Mouse (Mus musculus) liver, embryonic 16.5 days (tissue): Measurements from ENCODE around the gene Syt2. TPM values are rescaled to one million over a fixed set of nuclear protein-coding genes. Genes with fewer than 3 reads are reported as not detected.

Experiments used
- ATAC-seq: fragments of 200-750 bp; cut with Nextera tagmentation; 2 replicates; pipeline ENCODE4 v1.8.0; 2017; ENCODE audit warnings: low read depth, mild to moderate bottlenecking, moderate number of reproducible peaks, moderate library complexity
- H3K27ac ChIP-seq: fragments of 300-500 bp; sonication (generic); 2 replicates; pipeline ENCODE4 v1.5.1; 2014; ENCODE audit warnings: mild to moderate bottlenecking, low read length
- H3K27me3 ChIP-seq: fragments of 300-500 bp; sonication (generic); 2 replicates; pipeline ENCODE4 v1.6.1; 2014; ENCODE audit warnings: low read depth, low read length, mixed read lengths; ENCODE audit not compliant: control insufficient read depth, insufficient read depth
- H3K36me3 ChIP-seq: fragments of 300-500 bp; sonication (generic); 2 replicates; pipeline ENCODE4 v1.6.1; 2014; ENCODE audit warnings: mild to moderate bottlenecking; ENCODE audit not compliant: control insufficient read depth, insufficient read depth
- H3K4me1 ChIP-seq: fragments of 300-500 bp; sonication (generic); 2 replicates; pipeline ENCODE4 v1.6.1; 2014; ENCODE audit warnings: low read depth, low read length, mixed read lengths; ENCODE audit not compliant: control insufficient read depth
- H3K4me2 ChIP-seq: fragments of 300-500 bp; sonication (generic); 2 replicates; pipeline ENCODE4 v1.6.1; 2014; ENCODE audit warnings: low read depth, low read length, mixed read lengths
- H3K4me3 ChIP-seq: fragments of 300-500 bp; sonication (generic); 2 replicates; pipeline ENCODE4 v1.5.1; 2014; ENCODE audit warnings: low read depth, mild to moderate bottlenecking, low read length
- H3K9ac ChIP-seq: fragments of 300-500 bp; sonication (generic); 2 replicates; pipeline ENCODE4 v1.6.1; 2014; ENCODE audit warnings: low read depth, low read length
- H3K9me3 ChIP-seq: fragments of 300-500 bp; sonication (generic); replicated peaks from 2 replicates; pipeline ENCODE4 v1.6.1; 2016; ENCODE audit warnings: low read length; ENCODE audit not compliant: control insufficient read depth
- WGBS: fragments of 180-500 bp; shearing (Covaris S2); extraction: QIAGEN DNeasy Blood & Tissue Kit; methylation state at CpG from one replicate; pipeline ENCODE4 v1.1.7; 2014; ENCODE audit not compliant: insufficient replicate concordance; 5-methylcytosine and 5-hydroxymethylcytosine counted together
- polyA plus RNA-seq: library from polyadenylated mRNA; unstranded; fragments of >200 nt; fragmentation: Nextera tagmentation; extraction: Ambion mirVana; gene quantifications from 2 replicates; pipeline ENCODE4 v1.2.1, GENCODE M21; 2015

Gene Syt2
- polyA plus RNA-seq, 1 experiment from 2014 or later: 0.04 TPM

DNA sequence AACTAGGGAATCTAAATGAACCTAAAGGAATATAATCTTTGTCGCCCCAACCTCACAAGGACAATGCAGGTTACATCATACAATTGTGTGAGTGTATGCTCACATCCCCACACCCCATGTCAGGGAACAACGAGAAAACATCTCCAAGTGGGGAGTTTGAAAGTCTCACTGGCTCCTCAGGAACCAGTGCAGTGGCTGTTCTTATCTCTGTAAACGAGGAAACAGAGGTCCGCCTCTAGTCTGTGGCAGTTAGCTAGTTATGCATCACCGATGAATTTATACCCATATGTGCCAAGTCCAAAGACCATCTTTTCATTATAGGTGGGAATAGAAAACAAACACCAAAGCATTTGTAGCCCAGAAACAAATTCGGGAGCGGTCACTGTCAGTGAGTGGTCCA, 115.1 kb downstream of the Syt2 start:
- no peak for ATAC-seq

DNA sequence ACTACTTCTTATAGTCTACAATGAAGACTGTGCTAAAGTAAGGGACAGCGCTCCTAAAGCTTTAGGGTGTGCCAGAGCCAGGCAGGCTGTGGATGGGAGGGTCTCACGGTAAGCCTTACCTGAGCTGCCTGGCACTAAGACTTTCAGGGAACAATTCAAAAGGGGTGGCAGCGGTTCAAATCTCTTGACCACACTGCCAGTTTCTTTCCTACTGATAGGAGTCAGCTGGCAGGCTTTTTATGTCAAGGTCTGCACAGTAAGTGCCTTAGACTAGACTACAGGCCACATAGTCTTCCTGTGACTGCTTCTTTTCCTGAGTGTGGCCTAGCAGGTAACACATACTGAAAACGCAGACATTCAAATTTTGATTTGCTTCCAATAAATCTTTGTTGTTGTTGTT, 116.8 kb downstream of the Syt2 start:
- ATAC-seq: no peak

More for the DNA sequence above, 115.1 kb downstream of the Syt2 start:
- WGBS: 46% methylated on average over 7 of the region's 7 CpGs
- no peaks in the 10 kb centered on the region for H3K9me3 ChIP-seq
- H3K36me3 ChIP-seq: no peaks in the 10 kb centered on the region
- no peak overlapping the region for H3K4me2 ChIP-seq
- no peaks in the 10 kb centered on the region for H3K27me3 ChIP-seq
- H3K27ac ChIP-seq: no peak overlapping the region
- H3K9ac ChIP-seq: no peak overlapping the region
- H3K4me3 ChIP-seq: no peak overlapping the region
- no peaks in the 10 kb centered on the region; the same call in 1 of the 2 replicates for H3K4me1 ChIP-seq

DNA sequence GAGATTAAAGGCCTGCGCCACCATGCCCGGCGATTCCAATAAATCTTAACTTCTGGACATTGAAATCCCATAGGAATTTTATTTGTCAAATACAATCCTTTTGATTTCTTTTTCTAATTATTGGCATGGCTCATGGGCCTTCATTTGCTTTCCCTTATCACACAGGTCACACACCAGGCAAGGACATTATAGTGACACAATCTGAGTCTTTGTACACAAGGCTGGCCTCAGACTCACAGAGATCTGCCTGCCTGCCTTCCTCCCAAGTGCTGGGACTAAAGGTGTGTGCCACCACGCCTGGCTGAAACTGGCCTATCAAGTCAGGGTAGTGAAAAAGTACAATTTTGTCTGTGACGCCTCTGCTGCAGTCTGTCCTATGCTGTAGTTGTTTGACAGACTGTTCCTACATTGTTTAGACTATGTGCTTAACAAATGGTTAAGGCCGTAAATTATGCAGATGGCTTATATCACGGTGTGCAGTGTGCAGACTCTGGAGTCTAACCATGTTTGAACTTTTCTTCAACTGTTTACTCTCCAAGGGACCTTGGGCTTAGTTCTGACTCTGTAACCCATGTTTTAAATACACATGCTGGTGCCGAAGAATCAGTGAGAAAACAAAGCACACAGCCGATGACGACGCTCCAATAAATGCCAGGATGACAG, 117.4 kb downstream of the Syt2 start:
- Histone ChIP-seq H3K27ac (no peak overlapping the region), H3K9ac (no peak overlapping the region)

More for the DNA sequence above, 116.8 kb downstream of the Syt2 start:
- Histone ChIP-seq H3K9me3 (no peaks in the 10 kb centered on the region), H3K4me3 (no peak overlapping the region), H3K4me1 (no peaks in the 10 kb centered on the region; the same call in 1 of the 2 replicates), H3K4me2 (no peak overlapping the region), H3K27me3 (no peaks in the 10 kb centered on the region), H3K27ac (no peak overlapping the region), H3K9ac (no peak overlapping the region), H3K36me3 (no peaks in the 10 kb centered on the region)
- WGBS: 68% methylated on average over 4 of the region's 4 CpGs

DNA sequence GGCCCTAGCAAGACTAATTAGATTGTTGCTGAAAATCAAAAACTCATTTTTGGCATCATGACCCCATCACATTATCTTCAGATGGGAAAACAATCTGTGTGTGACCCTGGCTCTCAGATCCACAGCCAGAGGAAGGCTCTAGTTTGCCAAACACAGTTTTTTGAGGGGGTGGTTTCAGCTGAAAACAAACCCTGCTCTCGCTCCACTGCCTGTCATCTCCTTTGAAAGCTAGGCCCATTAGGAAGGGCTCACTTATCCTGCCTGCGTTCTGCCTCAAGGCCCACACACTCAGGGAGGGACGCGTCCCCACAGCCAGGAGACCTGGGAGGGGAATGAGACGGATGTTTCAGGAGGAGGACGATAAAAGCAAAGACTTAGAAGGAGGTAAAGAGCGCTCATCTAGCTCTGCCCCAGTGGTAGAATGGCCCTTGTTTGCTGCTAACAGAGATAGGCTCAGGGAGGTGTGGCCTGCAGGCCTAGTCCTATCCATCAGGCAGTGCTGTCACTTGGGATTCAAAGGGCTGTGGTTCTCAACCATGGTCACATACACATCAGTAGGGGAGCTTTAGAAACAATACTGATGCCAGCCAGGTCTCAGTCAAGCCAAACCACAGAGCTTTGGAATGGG, 118.5 kb downstream of the Syt2 start:
- Histone ChIP-seq H3K36me3 (no peaks in the 10 kb centered on the region), H3K4me3 (no peak overlapping the region), H3K4me2 (no peak overlapping the region), H3K27me3 (no peaks in the 10 kb centered on the region), H3K9ac (no peak overlapping the region), H3K27ac (no peak overlapping the region), H3K9me3 (no peaks in the 10 kb centered on the region), H3K4me1 (no peaks in the 10 kb centered on the region; the same call in 1 of the 2 replicates)
- no peak for ATAC-seq
- 66% methylated on average over 7 of the region's 7 CpGs for WGBS

More for the DNA sequence above, 117.4 kb downstream of the Syt2 start:
- no peak overlapping the region for H3K4me3 ChIP-seq
- H3K9me3 ChIP-seq: no peaks in the 10 kb centered on the region
- ATAC-seq: peak; percentile 37; the same call in 1 of the 2 replicates
- WGBS: 72% methylated on average over 11 of the region's 11 CpGs
- no peak overlapping the region for H3K4me2 ChIP-seq
- no peaks in the 10 kb centered on the region for H3K36me3 ChIP-seq
- H3K27me3 ChIP-seq: no peaks in the 10 kb centered on the region
- H3K4me1 ChIP-seq: no peaks in the 10 kb centered on the region; the same call in 1 of the 2 replicates

DNA sequence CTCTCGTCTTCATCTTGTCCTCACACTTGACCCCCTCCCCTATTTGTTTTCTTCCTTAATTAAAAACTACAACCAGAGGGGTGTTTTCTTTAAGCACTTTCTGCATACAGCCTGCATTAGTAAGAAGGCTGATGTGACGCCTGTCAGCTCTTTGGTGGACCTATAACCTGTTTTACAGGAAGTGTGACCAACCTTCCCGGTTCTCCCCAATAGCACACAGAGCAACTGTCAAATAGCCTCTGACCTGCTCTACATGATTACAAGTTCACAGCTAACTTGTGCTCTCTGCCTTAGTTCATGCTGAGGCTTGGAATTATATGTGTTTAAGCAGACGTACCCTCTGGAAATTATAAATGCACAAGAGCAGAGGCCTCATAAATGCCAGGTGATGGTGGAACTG, 120.0 kb downstream of the Syt2 start:
- Histone ChIP-seq H3K4me1 (peaks cover under 1% of the 10 kb centered on the region; the same call in 1 of the 2 replicates), H3K9ac (no peak overlapping the region), H3K4me2 (no peak overlapping the region), H3K27me3 (no peaks in the 10 kb centered on the region), H3K9me3 (no peaks in the 10 kb centered on the region), H3K4me3 (no peak overlapping the region), H3K27ac (no peak overlapping the region), H3K36me3 (no peaks in the 10 kb centered on the region)
- WGBS: 64% methylated on average over 4 of the region's 4 CpGs
- no peak for ATAC-seq

DNA sequence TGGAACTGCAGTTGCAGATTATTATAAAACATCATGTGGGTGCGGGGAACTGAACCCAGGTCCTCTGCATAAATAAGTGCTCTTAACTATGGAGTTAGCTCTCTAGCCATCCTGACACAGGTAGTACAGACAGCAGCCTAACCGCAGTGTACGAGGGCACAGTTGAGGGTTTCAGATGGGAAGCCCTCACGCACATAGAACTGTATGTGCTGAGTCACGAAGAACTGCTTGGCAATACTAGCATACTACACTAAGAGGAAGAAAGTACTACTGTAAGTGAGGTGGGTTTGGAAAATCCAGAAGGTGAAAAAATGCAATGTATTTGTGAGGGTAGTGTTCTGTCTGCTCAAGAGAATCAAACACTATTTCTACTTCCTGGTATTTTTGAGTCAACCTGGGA, 123.8 kb downstream of the Syt2 start:
- Histone ChIP-seq H3K4me1 (0 out of 2 replicates have a peak, but pooled peaks cover 4% of the 10 kb centered on the region), H3K9ac (no peak overlapping the region), H3K27ac (no peak overlapping the region), H3K36me3 (no peaks in the 10 kb centered on the region), H3K9me3 (no peaks in the 10 kb centered on the region), H3K4me2 (no peak overlapping the region), H3K27me3 (no peaks in the 10 kb centered on the region), H3K4me3 (no peak overlapping the region)
- ATAC-seq: no peak
- 86% methylated on average over 5 of the region's 5 CpGs for whole genome bisulfite sequencing

DNA sequence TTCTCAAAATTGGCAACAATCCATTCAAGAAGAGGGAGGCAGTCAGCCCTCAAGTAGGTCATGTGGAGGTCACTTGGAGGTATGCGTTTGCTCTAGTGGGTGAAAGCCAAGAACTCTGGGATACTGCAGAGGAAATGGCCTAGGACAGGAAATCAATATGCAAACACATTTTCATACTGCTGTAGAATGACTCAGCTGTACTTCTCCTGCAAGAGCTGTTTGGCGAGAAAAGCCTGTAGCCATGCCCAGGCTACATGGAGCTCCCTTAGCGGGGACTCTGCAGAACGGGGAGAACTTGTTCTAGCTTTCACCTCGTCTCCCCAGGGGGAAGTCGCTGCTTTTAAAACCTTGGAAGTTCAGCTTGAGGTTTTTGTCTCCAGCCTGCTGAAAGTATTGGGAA, 124.9 kb downstream of the Syt2 start:
- no peak overlapping the region for H3K9ac ChIP-seq

DNA sequence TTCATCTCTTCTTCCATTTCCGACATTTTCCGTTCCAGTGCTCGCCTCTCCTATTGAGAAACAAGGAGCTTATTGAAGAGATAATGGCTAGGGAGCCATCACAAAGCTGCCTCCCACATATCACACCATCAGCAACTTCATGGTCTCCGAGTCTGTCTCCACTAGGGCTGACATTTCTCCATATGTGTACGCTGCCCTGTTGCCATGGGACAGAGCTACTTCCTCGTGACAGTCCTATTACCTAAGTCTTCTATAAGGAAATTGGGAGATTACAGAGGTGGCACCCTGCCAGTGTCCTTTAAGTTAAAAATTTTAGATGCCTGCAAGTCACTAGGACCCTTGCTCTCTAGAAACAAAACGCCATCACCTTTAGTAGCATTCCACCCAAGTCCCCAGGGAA, 125.5 kb downstream of the Syt2 start:
- H3K27ac ChIP-seq: no peak overlapping the region
- H3K9me3 ChIP-seq: no peaks in the 10 kb centered on the region
- no peak overlapping the region for H3K9ac ChIP-seq
- ATAC-seq: no peak
- 0 out of 2 replicates have a peak, but pooled peaks cover 4% of the 10 kb centered on the region for H3K4me1 ChIP-seq
- H3K4me2 ChIP-seq: no peak overlapping the region
- WGBS: 70% methylated on average over 7 of the region's 7 CpGs
- no peaks in the 10 kb centered on the region for H3K27me3 ChIP-seq
- no peaks in the 10 kb centered on the region for H3K36me3 ChIP-seq
- no peak overlapping the region for H3K4me3 ChIP-seq

More for the DNA sequence above, 124.9 kb downstream of the Syt2 start:
- Histone ChIP-seq H3K4me2 (no peak overlapping the region), H3K36me3 (no peaks in the 10 kb centered on the region), H3K27me3 (no peaks in the 10 kb centered on the region), H3K4me3 (no peak overlapping the region), H3K27ac (no peak overlapping the region), H3K4me1 (0 out of 2 replicates have a peak, but pooled peaks cover 4% of the 10 kb centered on the region), H3K9me3 (no peaks in the 10 kb centered on the region)
- ATAC-seq: peak; percentile 48
- WGBS: 54% methylated on average over 6 of the region's 6 CpGs

DNA sequence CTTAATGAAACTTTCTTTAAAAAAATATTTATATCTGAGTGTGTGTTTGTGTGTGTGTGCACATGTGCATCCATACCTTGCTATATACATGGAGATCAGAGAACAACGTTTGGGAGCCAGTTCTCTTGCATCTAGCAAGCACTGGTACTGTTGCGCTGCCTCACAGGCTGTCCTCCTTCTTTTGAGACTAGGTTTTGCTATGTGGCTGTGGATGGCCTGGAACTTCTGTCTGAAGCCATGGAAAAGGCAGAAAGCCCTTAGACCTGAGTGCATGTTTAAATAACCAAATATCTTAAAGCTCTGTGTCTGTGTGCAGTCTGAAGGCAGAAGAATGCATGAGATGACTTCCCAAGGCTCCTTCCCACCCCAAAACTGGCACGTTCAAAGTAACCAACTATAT, 126.3 kb downstream of the Syt2 start:
- 0 out of 2 replicates have a peak, but pooled peaks cover 4% of the 10 kb centered on the region for H3K4me1 ChIP-seq
- no peaks in the 10 kb centered on the region for H3K9me3 ChIP-seq
- no peak for ATAC-seq
- 75% methylated on average over 3 of the region's 3 CpGs for WGBS
- H3K4me2 ChIP-seq: no peak overlapping the region
- H3K27ac ChIP-seq: no peak overlapping the region
- H3K36me3 ChIP-seq: no peaks in the 10 kb centered on the region
- no peaks in the 10 kb centered on the region for H3K27me3 ChIP-seq
- no peak overlapping the region for H3K9ac ChIP-seq
- no peak overlapping the region for H3K4me3 ChIP-seq
